Mouse (Mus musculus): ENCODE data around the gene Tmtc1. TPM values are rescaled to one million over a fixed set of nuclear protein-coding genes. Genes with fewer than 3 reads are reported as not detected.

Tmtc1 gene
- polyA plus RNA-seq, 1 experiment from 2014 or later: 1.4 TPM

GRCm38 (mm10) chr6:148439101-148439500 lies 5.1 kb downstream of the Tmtc1 start:
- Histone ChIP-seq H3K27ac (no peak overlapping the region), H3K36me3 (ENCODE audit: insufficient read depth, low read length) (no peaks in the 10 kb centered on the region)
- 36% methylated on average over 4 of the region's 4 CpGs for WGBS

GRCm38 (mm10) chr6:148437565-148437964 lies 6.6 kb downstream of the Tmtc1 start:
- Histone ChIP-seq H3K4me2 (ENCODE audit: low read length) (no peak overlapping the region), H3K36me3 (ENCODE audit: insufficient read depth, low read length) (no peaks in the 10 kb centered on the region), H3K4me3 (replicated peaks; ENCODE audit: low read depth, low read length) (no peak overlapping the region), H3K9me3 (replicated peaks; ENCODE audit: low read length) (no peaks in the 10 kb centered on the region), H3K9ac (ENCODE audit: low read depth, low read length) (no peak overlapping the region), H3K4me1 (replicated peaks; ENCODE audit: insufficient read depth, low read length) (peaks cover 6% of the 10 kb centered on the region; the same call in 1 of the 2 replicates), H3K27ac (no peak overlapping the region), H3K27me3 (ENCODE audit: insufficient read depth, low read length) (0 out of 2 replicates have a peak, but pooled peaks cover under 1% of the 10 kb centered on the region)
- WGBS: 82% methylated on average over 1 of the region's 1 CpGs
- TF ChIP-seq CTCF (IDR thresholded peaks at IDR 0.05; ENCODE audit: low read depth): no peak
- no peak for ATAC-seq (replicated peaks; ENCODE audit: low FRiP score, low read depth)
- DNase-seq (ENCODE audit: low spot score): no peak

More at GRCm38 (mm10) chr6:148439101-148439500, 5.1 kb downstream of the Tmtc1 start:
- DNase-seq (ENCODE audit: low spot score) (peak; percentile 6), ATAC-seq (replicated peaks; ENCODE audit: low FRiP score, low read depth) (no peak)
- Histone ChIP-seq H3K9ac (ENCODE audit: low read depth, low read length) (no peak overlapping the region), H3K4me3 (replicated peaks; ENCODE audit: low read depth, low read length) (no peak overlapping the region), H3K9me3 (replicated peaks; ENCODE audit: low read length) (no peaks in the 10 kb centered on the region), H3K4me1 (replicated peaks; ENCODE audit: insufficient read depth, low read length) (peaks cover 15% of the 10 kb centered on the region; the same call in 1 of the 2 replicates), H3K4me2 (ENCODE audit: low read length) (no peak overlapping the region), H3K27me3 (ENCODE audit: insufficient read depth, low read length) (0 out of 2 replicates have a peak, but pooled peaks cover 4% of the 10 kb centered on the region)
- no peak for TF ChIP-seq CTCF (IDR thresholded peaks at IDR 0.05; ENCODE audit: low read depth)

GRCm38 (mm10) chr6:148436441-148437001 lies 7.7 kb downstream of the Tmtc1 start:
- no peaks in the 10 kb centered on the region for H3K9me3 ChIP-seq (replicated peaks; ENCODE audit: low read length)
- H3K36me3 ChIP-seq (ENCODE audit: insufficient read depth, low read length): no peaks in the 10 kb centered on the region
- no peak for ATAC-seq (replicated peaks; ENCODE audit: low FRiP score, low read depth)
- TF ChIP-seq CTCF (IDR thresholded peaks at IDR 0.05; ENCODE audit: low read depth): no peak
- no peak for DNase-seq (ENCODE audit: low spot score)
- 82% methylated on average over 7 of the region's 7 CpGs for WGBS
- no peaks in the 10 kb centered on the region for H3K4me1 ChIP-seq (replicated peaks; ENCODE audit: insufficient read depth, low read length)
- no peak overlapping the region for H3K4me3 ChIP-seq (replicated peaks; ENCODE audit: low read depth, low read length)
- H3K4me2 ChIP-seq (ENCODE audit: low read length): no peak overlapping the region
- no peaks in the 10 kb centered on the region for H3K27me3 ChIP-seq (ENCODE audit: insufficient read depth, low read length)
- H3K9ac ChIP-seq (ENCODE audit: low read depth, low read length): no peak overlapping the region
- H3K27ac ChIP-seq: no peak overlapping the region

GRCm38 (mm10) chr6:148421577-148421976 lies 22.6 kb downstream of the Tmtc1 start:
- H3K4me1 ChIP-seq (replicated peaks; ENCODE audit: insufficient read depth, low read length): 0 out of 2 replicates have a peak, but pooled peaks cover 4% of the 10 kb centered on the region
- DNase-seq (ENCODE audit: low spot score): no peak
- no peak overlapping the region for H3K4me3 ChIP-seq (replicated peaks; ENCODE audit: low read depth, low read length)
- H3K27ac ChIP-seq: no peak overlapping the region
- ATAC-seq (replicated peaks; ENCODE audit: low FRiP score, low read depth): no peak
- H3K27me3 ChIP-seq (ENCODE audit: insufficient read depth, low read length): no peaks in the 10 kb centered on the region
- H3K4me2 ChIP-seq (ENCODE audit: low read length): no peak overlapping the region
- H3K9ac ChIP-seq (ENCODE audit: low read depth, low read length): no peak overlapping the region
- H3K9me3 ChIP-seq (replicated peaks; ENCODE audit: low read length): no peaks in the 10 kb centered on the region
- no peaks in the 10 kb centered on the region for H3K36me3 ChIP-seq (ENCODE audit: insufficient read depth, low read length)
- TF ChIP-seq CTCF (IDR thresholded peaks at IDR 0.05; ENCODE audit: low read depth): no peak
- WGBS: 36% methylated on average over 7 of the region's 7 CpGs

- WGBS: 53% methylated on average over 6 of the region's 6 CpGs
- peak; percentile 37 for DNase-seq (ENCODE audit: low spot score)
- Histone ChIP-seq H3K27ac (no peak overlapping the region), H3K27me3 (ENCODE audit: insufficient read depth, low read length) (no peaks in the 10 kb centered on the region), H3K4me3 (replicated peaks; ENCODE audit: low read depth, low read length) (no peak overlapping the region), H3K4me1 (replicated peaks; ENCODE audit: insufficient read depth, low read length) (0 out of 2 replicates have a peak, but pooled peaks cover 4% of the 10 kb centered on the region), H3K9me3 (replicated peaks; ENCODE audit: low read length) (no peaks in the 10 kb centered on the region), H3K36me3 (ENCODE audit: insufficient read depth, low read length) (no peaks in the 10 kb centered on the region), H3K4me2 (ENCODE audit: low read length) (no peak overlapping the region), H3K9ac (ENCODE audit: low read depth, low read length) (no peak overlapping the region)
- ATAC-seq (replicated peaks; ENCODE audit: low FRiP score, low read depth): no peak
- TF ChIP-seq CTCF (IDR thresholded peaks at IDR 0.05; ENCODE audit: low read depth): no peak
Observed at GRCm38 (mm10) chr6:148420387-148420786, 23.8 kb downstream of the Tmtc1 start.

- no peaks in the 10 kb centered on the region for H3K9me3 ChIP-seq (replicated peaks; ENCODE audit: low read length)
- no peak for DNase-seq (ENCODE audit: low spot score)
- H3K27me3 ChIP-seq (ENCODE audit: insufficient read depth, low read length): no peaks in the 10 kb centered on the region
- TF ChIP-seq CTCF (IDR thresholded peaks at IDR 0.05; ENCODE audit: low read depth): no peak
- WGBS: 54% methylated on average over 2 of the region's 2 CpGs
- no peak overlapping the region for H3K9ac ChIP-seq (ENCODE audit: low read depth, low read length)
- H3K4me3 ChIP-seq (replicated peaks; ENCODE audit: low read depth, low read length): no peak overlapping the region
- ATAC-seq (replicated peaks; ENCODE audit: low FRiP score, low read depth): no peak
- 0 out of 2 replicates have a peak, but pooled peaks cover 4% of the 10 kb centered on the region for H3K4me1 ChIP-seq (replicated peaks; ENCODE audit: insufficient read depth, low read length)
- H3K36me3 ChIP-seq (ENCODE audit: insufficient read depth, low read length): no peaks in the 10 kb centered on the region
- no peak overlapping the region for H3K4me2 ChIP-seq (ENCODE audit: low read length)
- no peak overlapping the region for H3K27ac ChIP-seq
Observed at GRCm38 (mm10) chr6:148416597-148416996, 27.6 kb downstream of the Tmtc1 start.

GRCm38 (mm10) chr6:148413638-148414037 lies 30.6 kb downstream of the Tmtc1 start:
- no peaks in the 10 kb centered on the region for H3K36me3 ChIP-seq (ENCODE audit: insufficient read depth, low read length)
- H3K9ac ChIP-seq (ENCODE audit: low read depth, low read length): no peak overlapping the region
- no peaks in the 10 kb centered on the region for H3K27me3 ChIP-seq (ENCODE audit: insufficient read depth, low read length)
- no peaks in the 10 kb centered on the region for H3K9me3 ChIP-seq (replicated peaks; ENCODE audit: low read length)
- TF ChIP-seq CTCF (IDR thresholded peaks at IDR 0.05; ENCODE audit: low read depth): peak; percentile 16; the same call in 1 of the 2 replicates
- H3K4me1 ChIP-seq (replicated peaks; ENCODE audit: insufficient read depth, low read length): no peaks in the 10 kb centered on the region
- no peak overlapping the region for H3K4me3 ChIP-seq (replicated peaks; ENCODE audit: low read depth, low read length)
- H3K4me2 ChIP-seq (ENCODE audit: low read length): no peak overlapping the region
- ATAC-seq (replicated peaks; ENCODE audit: low FRiP score, low read depth): no peak
- DNase-seq (ENCODE audit: low spot score): no peak
- H3K27ac ChIP-seq: no peak overlapping the region
